Mouse (Mus musculus) liver (tissue): Measurements from ENCODE around the gene Rras2.

Experiments used
- DNase-seq: peaks from one replicate; pipeline ENCODE4 v3.0.0-alpha.2; 2020; ENCODE audit warnings: mixed read lengths

Rras2 gene

DNA sequence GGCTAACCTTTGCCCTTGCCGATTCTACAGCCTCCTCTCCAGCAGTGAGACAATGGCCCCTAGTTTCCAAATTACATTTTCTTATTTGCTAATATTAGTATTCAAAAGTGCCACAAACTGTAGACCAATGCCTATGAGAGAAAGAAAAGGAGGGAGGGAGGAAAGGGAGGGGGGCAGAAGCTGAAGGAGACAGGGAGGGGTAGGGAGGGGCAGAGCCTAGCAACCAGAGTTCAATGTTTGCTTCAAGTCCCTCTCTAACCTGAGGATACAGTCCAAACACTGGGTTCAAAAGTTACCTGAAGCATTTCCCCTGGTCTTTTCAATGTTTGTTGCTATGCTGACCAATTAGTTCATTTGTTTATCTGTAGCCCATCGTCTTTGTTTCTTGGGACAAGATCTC lies 7.1 kb downstream of the Rras2 start:
- no peak for DNase-seq

DNA sequence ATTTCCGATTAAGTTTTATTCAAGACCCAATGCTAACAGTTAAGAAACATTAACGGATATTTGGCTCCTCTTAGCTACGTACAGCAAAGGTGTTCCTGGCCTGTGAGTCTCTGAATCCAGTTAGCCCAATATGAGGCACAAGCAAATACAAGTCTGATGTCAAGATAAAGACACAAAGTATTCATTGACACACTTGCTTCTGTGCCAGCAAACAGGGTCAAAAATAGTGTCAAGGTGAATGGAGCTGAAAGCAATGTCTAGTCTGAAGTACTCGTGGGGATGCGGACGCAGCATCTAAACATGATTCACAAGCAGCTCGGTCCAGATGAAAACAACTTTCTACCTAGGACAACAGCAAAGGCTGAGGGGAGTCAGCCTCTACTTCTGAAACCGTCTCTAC lies 11.7 kb downstream of the Rras2 start:
- DNase-seq, result no peak

DNA sequence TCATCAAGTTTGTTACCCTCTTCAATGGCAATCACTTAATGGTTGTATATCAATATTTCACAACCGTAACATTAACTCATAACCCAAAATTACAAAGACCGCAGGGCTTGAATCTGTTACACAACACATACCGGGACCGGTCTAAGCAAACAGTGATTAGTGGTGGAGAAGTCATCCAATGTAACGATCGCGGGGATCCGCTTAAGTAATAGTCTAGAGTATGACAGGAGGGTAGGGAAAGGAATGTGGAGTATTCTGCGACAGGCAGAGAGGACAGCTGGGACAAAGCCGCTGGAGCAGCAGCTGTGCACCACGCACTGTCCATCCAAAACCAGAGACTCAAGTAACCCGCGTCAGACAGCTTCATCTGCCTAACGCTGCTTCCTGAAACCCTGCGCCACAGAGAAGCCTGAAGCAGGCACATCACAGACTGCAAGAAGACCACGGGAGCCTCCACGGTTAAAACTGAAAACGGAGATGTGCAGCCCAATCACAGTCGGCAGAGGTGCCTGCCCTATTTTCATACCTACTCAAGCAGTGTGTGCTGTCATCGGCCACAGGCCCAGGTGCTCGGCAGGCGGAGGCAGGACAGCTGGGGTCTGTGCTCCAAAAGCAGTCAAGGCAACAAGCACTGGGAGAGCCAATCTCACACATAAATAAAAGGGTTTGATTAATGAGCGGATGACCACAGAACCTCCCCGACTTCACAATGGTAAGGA lies 13.8 kb downstream of the Rras2 start:
- DNase-seq, result no peak

- DNase-seq, result no peak
These were observed 14.4 kb downstream of the Rras2 start for GRCm38 (mm10) chr7:114103152-114103551.

GRCm38 (mm10) chr7:114102609-114103008 lies 15.0 kb downstream of the Rras2 start:
- no peak for DNase-seq

- DNase-seq, result no peak
These were observed 16.2 kb downstream of the Rras2 start for GRCm38 (mm10) chr7:114101412-114101811.

DNA sequence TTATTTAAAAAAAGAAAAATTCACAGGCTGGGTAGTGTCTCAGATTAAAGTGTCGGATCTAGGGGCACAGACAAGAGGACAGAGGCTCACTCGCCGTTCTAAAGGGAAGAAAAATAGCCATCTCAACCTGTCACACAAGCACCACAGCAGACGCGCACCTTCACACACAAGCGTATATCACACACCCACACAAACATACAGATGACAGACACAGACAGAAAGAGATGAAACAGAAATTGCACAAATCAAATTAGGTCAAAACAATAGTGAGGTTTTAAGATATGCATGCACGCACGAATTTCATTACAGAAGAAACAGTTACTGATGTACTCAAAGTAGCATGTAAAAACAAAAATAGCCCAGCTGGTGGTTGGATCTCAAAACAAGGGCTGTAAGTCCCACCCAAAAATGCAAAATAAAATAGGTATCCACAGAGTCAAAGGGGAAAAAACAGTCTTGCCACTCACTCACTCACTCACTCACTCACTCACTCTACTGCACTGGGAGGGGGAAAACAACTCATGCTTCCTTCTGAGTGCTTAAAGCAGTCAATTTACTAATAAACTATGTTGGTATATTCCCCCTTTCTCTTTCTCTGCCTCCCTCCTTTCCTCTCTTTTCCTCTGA lies 23.9 kb downstream of the Rras2 start:
- DNase-seq, result no peak

DNA sequence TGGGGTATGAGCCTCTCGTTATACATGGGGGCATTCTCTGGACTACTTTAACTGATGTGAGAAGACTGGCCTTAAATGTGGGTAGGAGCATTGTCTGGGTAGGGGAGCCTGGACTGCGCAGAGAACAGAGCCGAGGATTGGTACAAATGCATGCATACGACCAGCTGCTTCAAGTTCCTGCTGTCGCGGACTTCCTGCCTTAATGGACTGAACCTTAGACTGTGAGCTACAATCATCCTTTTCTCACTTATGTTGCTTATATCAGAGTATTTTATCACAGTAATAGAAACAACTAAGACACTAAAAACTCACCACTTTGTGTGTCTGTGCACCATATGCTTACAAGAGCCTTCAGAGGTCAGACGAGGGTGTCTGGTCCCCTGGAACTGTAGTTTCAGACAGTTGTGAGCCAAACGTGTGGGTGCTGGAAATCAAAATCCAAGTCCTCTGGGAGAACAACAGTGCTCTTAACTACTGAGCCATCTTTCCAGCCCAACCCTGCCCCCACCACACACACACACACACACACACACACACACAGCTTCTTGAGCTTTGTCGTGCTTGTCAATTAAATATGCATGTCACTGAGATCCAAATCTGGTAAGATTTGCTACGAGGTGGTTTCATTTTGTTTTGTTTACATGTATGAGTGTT lies 26.6 kb downstream of the Rras2 start:
- DNase-seq, result no peak

GRCm38 (mm10) chr7:114090231-114090630 lies 27.4 kb downstream of the Rras2 start:
- no peak for DNase-seq

DNA sequence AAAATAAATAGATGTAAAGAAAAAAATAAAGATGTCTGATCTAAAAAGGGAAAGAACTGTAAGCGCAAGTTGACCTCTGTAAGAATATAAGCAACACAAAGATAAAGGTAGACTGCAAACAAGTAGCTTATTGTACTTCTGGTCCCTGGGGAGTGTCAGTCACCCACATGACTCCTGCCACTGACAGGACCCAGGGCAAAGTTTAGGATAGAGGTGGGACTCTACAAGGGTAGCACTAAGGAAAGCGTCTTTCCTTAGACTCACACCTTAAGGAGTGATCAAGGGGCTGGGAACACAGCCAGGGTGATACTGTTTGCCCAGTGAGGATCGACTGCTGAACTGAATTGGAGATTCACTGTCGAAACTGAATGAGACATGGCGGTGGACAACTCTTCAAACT lies 28.7 kb downstream of the Rras2 start:
- no peak for DNase-seq

- DNase-seq, result no peak
These were observed 29.6 kb downstream of the Rras2 start for GRCm38 (mm10) chr7:114087986-114088385.

- no peak for DNase-seq
These were observed 30.2 kb downstream of the Rras2 start for GRCm38 (mm10) chr7:114087341-114087740.

GRCm38 (mm10) chr7:114086021-114086710 lies 31.4 kb downstream of the Rras2 start:
- DNase-seq, result no peak

DNA sequence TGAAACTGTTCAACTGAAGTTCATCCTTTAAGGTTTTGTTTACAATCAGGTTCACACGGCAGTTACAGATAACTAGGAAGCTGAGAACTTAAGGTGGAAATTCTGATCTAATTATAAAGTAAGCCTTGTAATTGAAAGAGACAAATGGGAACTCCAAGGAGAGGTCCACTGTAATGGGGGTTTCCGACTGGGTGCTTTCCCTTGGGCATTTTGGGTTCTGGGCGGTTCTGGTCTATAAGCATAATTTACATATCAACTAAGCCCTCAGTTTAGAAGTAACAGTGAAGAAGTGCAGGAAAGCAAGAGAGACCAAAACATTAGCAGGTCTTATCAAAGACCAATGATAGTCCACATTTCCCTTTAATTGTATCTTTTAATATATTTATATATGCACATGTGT lies 33.8 kb downstream of the Rras2 start:
- no peak for DNase-seq

DNA sequence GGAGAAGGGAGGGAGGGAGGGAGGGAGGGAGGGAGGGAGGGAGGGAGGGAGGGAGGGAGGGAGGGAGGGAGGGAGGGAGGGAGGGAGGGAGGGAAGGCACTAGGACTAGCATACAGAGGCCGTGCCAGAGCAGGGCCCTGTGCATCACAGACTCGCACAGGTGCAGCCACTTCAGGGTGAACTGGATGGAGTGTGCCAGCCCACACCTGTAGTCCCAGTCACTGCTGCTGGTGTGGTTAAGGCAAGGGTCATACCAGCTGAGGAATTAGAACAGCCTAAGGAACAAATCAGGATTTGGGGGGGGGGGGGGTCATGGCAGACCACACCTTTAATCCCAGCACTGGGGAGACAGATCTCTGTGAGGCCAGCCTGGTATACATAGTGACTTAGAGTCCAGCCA lies 34.5 kb downstream of the Rras2 start:
- no peak for DNase-seq

DNA sequence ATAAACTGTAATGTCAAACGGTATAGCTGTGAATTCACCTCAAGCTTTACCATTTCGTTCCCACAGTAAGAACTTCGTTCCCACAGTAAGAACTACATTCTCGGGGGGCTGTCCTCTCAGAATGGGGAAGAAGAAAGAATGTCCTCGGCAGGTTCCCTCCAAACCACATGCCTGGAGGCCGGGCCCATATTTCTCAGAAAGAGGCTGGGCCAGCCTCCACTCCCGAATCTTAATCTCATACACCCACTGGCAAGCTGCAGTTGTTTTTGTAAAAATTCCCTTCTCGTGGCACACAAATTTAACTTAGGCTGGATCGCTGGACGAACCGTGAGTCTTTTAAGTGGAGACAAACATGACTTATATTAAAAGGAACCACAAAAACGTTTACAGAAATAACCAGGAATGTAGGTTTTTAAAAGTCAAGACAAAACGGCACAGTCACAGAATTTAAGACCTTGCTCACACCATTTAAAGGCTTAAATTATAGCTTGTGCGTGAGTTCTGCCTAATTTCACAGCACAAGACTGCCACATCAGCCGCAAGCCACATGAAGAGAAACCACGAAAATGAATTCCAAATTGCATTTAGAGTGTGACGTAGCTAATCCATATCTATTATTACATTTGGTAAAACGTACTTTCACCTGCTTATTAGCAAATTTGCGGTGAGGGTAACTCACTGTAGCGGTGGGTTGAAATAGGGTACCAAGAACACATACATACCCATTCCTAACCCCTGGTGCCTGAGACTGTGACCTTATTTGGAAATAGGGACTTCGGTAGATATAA lies 35.8 kb downstream of the Rras2 start:
- DNase-seq, result peak; percentile 26

DNA sequence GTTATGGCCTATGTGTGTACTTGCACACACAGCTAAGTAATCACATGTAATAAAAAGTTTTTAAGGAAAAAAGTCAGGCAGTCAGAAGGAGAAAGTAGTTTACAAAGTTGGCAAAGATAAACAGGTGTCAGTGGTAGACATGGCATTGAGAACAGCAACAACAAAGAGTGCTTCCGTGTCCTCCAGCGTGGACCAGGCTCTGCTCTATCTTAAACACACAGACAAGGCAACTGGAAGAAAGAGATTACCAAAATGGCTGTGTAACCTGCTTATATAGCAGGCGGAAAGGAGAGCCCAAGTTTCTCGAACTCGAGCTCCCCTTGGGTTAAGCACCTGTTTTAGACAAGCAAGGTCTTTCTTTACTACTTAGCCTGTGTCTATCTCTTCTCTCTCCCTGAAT lies 37.3 kb downstream of the Rras2 start:
- DNase-seq, result no peak

- no peak for DNase-seq
These were observed 38.2 kb downstream of the Rras2 start for GRCm38 (mm10) chr7:114079343-114079742.

GRCm38 (mm10) chr7:114074595-114074994 lies 43.0 kb downstream of the Rras2 start:
- DNase-seq, result peak; percentile 32

DNA sequence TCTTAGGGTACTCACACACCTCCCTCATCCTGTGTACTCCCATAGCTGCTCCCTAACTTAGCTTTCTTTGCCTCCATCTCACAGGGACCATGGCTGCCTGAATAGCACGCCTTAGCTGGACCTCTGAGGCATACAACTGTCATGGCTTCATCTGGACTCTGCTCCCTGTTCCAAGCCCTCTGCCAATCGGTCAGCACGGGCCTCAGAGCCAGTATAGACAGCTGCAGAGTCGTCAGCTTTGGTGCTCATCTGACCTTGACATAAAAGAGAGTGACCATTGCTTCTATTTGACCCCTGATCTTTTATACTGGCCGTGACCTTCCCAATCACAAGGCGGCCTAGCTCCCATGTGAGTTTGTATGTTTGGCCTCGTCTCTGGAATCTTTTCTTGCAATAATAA lies 43.4 kb downstream of the Rras2 start:
- no peak for DNase-seq

GRCm38 (mm10) chr7:114071851-114072616 lies 45.5 kb downstream of the Rras2 start:
- no peak for DNase-seq

- DNase-seq, result no peak
These were observed 46.2 kb downstream of the Rras2 start for GRCm38 (mm10) chr7:114071395-114071794.
